Mouse (Mus musculus): ENCODE data around the gene 4931400O07Rik.

4931400O07Rik gene

GRCm38 (mm10) chrX:62467691-62468090, at the start of gene 4931400O07Rik:
Gene 4931400O07Rik, plus strand, starts transcription at chrX:62467991.
- in situ Hi-C loops (cut with MboI) = no loop called here

Data from mature B cell (primary cell).